Mouse (Mus musculus) neutrophil, adult 5-6 weeks (primary cell): ENCODE results near the gene Csmd2. TPM values are rescaled to one million over a fixed set of nuclear protein-coding genes. Genes with fewer than 3 reads are reported as not detected.

Source experiments
- ATAC-seq: fragments of 151-379, 151-347 bp; 2 replicates; pipeline ENCODE4 v1.8.0; 2017; ENCODE audit warnings: mild to moderate bottlenecking, moderate TSS enrichment; ENCODE audit not compliant: insufficient number of reproducible peaks, poor library complexity, low FRiP score, severe bottlenecking; ENCODE audit errors: extremely low read depth
- total RNA-seq: library from RNA; stranded (forward); fragments of 200-1000 nt; gene quantifications from 2 replicates; pipeline ENCODE4 v1.2.3, GENCODE M21; 2017

The Csmd2 gene
- total RNA-seq, 1 experiment from 2014 or later: not detected

DNA sequence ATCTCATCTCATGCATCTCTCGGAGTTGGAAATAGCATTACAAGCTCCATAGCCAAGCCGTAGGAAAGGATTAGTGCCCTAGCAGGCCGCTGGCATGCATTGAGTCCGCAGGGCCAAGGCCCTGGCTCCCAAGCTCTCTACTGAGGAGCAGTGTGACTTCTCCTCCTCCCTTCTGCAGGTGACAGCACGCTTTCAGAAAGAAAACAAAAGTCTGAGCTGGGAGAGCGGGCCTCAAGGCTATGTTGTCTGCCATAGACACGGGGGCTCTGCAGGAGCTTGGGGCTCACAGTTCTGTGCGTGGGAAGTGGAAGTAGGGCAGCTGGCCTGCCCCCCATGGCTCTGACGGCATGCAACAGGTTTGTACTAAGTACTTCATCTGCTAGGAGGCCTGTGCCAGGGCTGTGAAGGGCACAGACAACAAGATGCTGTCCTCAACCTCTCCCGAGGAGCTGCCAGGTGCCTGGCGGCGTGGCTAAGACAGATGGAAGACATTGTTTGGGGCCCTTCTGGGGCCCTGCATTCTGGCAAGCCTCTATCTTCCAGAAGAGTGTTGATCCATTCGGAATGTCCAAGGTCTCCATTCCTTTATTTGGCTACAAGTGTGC, 230.4 kb downstream of the Csmd2 start:
- no peak for ATAC-seq

DNA sequence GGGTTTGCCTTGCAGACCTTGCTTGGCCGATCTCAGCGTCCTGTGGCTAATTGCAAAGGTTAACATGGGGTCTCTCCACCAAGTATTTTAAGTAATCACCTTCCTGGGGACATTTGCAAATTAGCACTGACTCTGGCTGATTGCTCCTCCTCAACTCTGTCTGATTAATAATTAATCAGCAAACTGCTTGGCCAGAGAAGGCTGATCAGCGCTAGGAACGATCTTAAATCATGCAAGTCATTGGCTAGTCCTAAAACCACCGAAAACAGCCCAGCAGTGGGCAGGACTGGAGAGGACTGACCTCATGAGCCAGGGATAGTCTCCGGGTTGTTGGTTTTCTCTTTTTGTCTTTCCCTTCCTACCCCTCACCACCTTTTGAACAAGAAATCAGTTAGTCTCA, 236.8 kb downstream of the Csmd2 start:
- no peak for ATAC-seq

DNA sequence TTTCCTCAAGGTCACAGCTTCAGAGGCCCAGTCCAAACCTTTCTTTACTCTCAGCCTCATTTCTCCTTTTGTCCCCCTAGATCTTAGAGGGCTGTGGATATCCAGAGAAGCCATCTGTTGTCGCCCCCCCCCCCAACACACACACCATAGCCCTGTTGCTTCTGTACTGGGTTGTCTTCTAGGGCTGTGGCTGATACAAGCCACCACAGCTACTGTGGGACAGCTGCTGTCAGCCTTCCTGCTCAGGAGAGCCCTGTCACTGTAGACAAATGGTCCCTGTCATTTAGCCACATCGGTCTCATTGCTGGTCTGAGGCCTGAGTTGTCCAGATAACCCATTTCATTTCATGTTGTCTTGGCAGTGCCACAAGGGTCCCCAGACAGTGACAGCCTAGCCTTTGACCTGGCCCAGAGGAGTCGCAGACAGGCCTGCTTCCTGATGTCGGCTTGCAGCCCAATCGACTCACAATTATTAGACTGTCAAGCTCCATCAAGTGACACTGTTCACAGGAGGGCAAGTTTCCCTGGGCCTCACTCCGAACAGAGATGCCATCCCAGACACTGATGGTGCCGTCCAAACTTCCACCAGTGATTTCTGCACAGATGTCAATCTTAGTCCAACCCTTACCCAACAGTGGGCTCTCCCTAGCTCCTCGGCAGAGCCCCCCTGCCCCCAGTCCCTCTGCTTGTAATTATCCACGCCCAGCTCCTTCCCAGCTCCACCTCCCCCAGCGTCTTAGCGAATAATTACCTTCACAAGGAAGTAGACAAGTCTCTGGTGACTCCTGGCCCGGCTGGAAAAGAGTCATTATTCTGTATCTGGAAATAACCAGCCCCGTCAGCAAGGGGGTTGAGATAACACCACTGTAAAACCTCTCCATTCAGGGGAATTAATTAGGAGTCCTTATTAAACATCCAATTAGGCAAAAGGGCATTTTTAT, 240.0 kb downstream of the Csmd2 start:
- ATAC-seq: no peak

DNA sequence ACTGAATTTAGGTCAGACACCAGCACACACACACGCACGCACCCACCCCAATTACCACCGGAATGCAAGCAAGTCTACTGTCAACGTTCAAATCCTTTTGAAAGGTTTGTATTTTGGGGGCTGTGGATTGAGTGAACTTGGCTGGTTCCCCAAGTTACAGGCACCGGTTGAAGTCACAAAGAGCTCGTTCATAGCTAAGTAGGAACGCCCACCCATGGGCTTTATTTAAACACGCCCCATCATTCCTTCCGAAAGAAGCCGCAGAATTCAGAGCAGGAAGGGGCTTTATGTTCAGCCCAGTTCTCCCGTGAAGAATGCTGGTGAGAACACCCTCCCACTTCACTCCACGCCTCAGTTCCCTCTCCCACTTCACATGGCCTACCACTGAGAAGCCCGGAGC, 245.8 kb downstream of the Csmd2 start:
- ATAC-seq: no peak

DNA sequence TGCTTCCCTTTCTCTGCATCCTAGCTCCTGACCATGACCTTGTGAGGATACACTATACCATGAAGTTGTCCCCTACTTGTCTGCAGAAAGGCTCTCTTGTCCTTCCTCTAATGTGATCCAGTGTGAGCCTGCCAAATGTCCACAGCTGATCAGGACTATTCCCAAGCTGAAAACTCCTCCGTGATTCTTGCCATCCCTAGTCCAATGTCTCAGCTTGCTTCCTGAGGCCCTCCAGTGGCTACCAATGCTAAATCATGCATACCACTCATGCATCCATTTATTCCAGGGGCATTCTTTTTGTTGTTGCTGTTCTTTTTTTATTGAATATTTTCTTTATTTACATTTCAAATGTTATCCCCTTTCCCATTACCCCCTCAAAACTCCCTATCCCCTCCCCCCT, 251.5 kb downstream of the Csmd2 start:
- no peak for ATAC-seq

DNA sequence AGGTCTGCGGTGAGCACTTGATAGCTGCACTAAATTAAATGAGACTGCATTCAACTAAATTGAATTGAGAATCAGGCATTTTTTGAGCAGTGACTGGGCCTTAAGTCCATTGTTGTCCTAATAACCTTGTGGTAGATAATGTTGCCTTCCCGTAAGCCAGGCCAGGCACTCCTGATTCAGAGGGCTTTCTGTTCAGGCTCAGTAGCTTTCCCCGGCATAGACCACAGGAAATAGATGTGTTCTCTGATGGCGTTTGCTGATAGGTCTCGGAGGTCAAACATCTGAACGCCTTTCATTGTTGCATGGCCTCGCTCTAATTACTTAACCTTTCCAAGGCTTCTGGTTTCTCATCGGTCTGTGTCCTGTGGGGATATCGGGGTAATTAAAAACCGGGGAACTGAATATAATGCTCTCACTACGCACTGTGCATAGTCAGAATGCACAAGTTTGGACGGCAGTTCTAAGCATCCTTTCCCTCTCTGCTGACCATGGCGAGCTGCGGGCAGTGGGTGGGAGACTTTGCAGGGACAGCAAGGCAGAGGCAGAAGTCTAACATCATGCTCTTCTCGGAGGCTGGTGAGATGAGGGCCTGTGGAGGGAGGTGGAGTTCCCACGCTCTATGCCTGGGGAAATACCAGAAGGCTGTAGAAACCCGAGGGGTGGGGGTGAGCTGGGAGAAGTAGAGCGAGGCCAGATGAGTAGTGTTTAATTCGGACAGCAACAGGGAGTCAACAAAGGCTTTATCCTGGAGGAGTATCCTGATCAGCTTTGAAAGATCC, 253.6 kb downstream of the Csmd2 start:
- no peak for ATAC-seq

DNA sequence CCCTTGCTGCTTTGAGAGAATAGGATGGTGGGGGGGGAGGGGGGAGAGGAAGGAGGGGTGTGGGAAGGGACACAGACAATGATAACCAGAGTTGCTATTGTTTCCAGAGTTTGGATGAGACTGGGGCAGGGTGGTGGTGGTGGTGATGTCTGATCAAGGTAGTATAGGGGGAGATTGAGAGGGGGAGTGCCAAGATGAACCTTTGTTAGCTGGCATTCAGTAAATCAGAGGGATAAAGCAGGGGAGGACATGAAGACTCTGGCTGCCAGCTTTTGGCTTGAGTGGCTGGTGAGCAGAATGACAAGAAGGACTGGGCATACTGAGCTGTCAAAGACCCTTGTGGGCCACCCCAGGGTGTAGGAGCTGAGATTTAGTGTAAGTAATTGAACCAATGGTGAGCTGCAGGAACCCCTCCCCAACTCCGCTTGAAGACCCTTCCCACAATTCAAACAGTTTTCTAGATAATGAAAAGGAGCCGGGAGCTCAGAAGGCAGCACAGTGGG, 254.2 kb downstream of the Csmd2 start:
- no peak for ATAC-seq

DNA sequence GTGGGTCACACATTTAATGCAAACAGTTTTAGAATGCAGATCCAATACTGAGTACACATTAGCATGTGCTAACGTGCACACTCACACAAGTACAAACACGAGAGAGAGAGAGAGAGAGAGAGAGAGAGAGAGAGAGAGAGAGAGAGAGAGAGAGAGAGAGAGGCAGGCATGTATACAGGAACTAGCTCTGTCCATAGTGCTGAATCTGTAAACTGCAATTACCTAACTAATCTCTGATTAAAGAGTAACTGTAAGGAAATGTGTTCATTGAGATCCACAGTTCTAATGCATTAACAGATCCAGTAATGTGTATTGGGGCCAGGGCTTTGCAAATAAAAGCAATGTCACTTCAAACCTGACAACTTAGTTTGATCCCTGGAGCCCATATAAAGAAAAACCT, 257.5 kb downstream of the Csmd2 start:
- ATAC-seq: no peak

DNA sequence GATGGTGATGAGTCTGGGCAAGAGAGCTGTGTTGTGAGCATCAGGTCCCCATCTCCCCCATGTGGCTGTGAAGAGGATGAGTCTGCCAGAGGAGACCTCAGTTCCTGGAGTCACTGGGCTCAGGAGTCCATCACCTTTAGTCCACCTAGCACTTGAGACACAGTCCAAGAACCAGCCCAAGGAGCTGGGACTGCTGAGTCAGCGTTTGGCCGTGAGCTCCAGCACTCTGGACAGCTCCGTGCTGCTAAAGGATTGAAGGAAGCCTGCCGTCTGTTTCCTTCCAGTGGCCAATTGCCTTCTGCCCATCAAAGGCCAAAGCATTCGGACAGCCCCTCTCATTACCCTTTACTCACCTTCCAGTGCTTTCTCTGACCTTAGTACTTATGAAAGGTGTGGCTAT, 261.0 kb downstream of the Csmd2 start:
- no peak for ATAC-seq

DNA sequence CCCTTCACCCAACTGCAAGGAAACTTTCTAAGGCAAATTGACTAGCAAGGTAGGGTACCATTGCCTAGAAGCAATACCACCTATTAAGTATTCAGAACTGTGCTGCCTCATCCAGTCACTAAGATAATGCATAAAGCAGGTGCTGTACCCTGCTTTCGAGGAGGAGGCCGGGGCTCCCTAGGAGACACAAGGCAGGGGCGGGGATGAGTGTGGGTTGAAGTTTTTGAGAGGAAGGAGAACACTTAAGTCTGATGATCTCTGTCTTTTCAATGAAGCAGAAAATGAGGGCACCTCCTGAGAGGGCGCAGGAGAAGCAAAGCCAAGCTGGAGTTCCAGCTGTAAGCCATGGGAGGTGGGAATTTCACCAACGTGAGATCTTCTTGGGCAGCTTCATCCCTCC, 271.6 kb downstream of the Csmd2 start:
- no peak for ATAC-seq

DNA sequence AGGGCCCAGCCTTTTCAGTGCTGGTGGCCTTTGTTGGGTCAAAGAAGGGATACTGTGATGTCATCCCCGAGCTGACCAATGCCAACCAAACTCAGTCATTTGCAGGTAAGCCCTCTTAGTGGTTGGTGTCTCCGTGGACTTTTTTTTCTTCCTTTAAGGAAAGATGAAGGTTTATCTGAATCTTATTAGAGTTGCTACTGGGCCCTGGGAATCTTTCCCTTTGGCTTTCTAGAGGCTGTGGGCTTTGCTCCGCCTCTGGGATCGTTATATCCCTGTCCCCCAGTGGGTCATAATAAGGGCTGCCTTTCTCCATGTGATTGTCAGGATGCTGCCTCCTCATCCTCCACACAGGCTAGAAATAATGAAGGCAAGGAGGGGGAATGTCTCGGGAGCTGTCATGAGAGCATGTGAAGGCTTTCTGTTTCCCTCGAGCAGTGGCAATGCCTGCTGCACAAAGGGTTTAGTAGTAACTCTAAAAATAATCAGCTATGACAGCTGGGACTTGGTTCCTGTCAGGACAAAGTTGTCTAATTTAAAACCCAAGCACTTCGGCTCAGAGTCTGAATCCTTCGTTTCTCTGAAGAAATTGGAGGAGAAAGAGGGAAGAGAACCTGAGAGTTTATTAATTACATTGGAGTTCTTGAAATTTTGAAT, 273.4 kb downstream of the Csmd2 start, which contains the start of gene Hmgb4:
Gene Hmgb4, minus strand, starts transcription at position 51 of the 654 bp plus-strand sequence.
- ATAC-seq: no peak

DNA sequence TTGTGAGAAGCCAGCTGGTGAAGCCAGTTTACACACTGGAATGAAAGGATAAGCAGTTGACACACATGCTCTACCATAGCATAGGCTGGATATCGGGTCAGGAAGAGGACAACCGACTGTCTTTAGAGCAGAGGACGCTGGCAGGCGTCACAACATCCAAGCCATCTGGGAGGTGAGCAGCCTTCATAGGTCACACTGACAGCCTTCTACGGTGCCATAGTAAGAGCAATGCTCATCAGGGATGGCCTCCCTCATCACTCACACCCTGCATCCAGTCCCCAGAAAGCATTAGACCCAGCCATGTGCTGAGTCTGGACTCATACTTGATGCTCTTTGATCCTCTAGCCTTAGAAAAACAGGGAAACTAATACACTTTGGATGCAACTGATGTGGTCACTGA, 276.8 kb downstream of the Csmd2 start:
- no peak for ATAC-seq

DNA sequence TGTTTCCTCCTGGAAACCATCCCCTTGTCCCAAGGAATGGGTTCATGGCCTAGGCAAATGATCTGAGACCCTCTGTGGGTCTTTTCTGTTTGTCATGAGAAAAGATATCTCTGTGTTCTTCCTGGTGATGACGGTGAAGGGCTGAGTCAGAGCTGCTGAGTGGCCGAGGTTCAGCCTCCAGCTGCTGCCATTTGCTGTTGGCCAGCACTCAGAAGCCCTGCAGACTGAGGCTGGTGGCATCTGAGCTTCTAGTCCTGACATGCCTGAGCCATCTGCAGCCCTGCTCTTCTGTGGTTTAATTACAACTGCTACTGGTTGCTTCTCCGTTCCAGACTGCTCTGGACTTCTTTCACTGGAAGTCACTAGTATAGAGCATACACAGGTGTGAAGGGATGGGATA, 277.7 kb downstream of the Csmd2 start:
- no peak for ATAC-seq

DNA sequence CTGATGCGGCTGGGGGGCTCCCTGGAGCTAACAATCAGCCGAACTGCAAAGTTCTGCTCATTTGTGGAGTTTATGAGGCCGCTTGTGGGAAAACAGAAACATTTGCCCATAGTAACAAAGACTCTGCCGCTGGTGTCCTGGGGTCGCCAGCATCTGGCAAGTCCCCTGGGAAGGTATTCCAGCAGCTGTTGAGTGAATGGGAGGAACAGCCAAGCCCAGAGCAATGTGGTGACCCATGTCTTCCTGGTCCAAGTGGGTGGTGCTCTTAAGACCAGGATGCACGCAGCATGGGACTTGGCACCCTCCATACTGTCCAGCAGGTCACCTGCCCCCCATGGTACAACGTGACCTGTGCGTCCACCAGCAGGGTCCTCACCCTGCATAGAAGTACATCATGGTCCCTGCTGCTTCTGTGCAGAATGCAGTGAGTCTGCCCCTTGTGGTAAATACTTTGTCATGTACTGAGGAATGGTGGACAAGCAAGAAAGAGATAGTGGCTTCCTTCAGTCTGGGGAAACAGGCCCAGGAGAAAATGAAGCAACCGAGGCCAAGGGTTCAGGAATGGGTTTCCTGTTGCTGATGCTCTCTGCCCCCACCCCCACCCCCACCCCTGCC, 281.7 kb downstream of the Csmd2 start:
- ATAC-seq: no peak

DNA sequence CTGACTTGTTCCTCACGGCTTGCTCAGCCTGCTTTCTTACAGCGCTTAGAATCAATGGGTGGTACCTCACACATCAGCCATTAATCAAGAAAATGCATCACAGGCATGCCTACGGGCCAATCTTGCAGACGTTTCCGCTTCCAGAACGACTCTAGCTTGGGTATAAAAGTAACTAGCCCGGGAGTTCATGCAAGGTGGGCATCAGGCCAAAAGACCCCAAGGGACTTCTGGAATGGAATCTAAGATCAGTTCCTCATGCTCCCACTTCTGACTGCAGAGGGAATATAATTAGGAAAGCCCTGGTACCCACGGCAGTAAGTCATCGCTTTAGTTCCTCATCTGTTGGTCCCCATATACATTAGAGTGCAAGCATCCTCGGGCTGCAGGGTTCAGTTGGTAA, 282.5 kb downstream of the Csmd2 start:
- no peak for ATAC-seq

DNA sequence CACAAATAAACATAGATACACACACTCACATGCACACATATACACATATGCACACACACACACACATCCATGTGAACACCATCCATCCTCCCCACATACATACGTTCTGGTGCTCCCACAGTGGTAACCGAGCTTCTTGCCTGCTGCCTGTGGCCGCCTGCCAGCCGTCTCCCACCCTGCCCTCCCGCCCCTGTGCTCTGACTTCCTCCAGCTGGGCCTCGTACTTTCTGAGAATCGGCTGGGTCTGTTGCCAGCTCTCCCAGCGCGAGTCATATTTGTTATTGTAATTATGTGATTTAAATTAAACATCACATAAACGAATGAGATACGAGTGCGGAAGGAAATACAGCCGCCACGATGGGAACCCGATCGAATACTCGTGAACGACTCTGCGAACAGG, 283.3 kb downstream of the Csmd2 start:
- no peak for ATAC-seq

DNA sequence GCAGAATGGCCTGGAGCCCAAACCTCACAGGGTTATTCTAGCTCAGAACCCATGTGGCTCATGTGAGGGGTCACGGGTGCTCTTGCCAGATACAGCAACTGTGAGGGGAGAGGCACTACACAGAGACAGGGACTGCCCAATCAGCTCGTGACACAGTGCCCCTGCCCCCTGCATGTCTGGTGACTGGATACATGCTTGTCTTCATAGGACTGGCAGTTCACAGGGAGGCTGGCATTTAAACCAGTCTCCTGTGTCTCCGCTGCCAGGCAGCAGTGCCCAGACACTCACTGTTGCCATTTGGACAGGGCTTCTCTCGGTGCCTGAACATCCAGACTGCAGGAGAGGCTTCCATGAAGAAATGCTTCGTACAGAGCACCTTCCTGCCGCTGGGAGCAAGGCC, 284.8 kb downstream of the Csmd2 start:
- no peak for ATAC-seq

DNA sequence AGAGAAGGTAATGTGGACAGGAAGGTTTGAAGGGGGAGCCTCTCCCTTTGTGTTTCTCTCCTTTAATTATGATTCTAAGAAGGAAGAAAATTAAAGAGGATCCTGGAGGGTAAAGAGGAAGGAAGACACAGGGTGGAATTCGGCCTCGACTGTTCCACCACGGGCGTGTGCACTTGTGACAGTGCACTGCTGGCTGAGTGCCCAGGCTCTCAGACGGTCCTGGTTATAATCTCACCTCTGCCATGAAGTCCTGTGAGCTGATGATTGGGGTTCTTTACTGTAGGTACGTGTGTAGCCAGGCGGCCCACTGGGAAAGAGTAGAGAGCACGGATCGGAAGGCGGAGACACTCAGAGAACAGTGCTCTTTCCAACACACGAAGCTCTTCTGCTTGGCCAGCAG, 285.5 kb downstream of the Csmd2 start:
- ATAC-seq: no peak

DNA sequence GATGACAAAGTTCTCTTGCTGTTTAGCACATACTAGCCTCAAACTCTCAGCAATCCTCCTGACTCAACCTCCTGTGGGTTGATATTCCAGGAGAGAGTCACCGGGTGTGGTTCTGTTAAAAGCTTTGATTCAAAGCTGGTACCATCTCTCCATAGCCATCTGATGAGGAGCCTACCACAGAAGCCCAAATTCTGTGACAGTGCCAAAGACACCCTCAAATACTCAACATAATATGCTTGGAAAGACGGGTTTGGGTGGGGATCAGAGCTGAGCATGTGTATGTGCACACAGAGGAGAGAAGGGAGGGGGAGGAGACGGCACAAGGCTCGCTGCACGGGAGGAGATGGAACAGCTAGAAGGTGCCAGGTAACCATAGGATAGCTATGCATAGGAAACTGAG, 287.5 kb downstream of the Csmd2 start:
- no peak for ATAC-seq
